Mouse (Mus musculus): ENCODE measurements at regions not wholly inside any gene's neighbourhood (a gene's known extent, or its start where the extent isn't known, plus 50 kb on each side); places are given as distances from the start of the nearest gene placed in this dataset.

- Histone ChIP-seq H3K27me3 (ENCODE audit: control insufficient read depth, insufficient read depth, low read length) (no peaks in the 10 kb centered on the region), H3K27ac (ENCODE audit: insufficient read depth, low read length) (no peak overlapping the region), H3K4me3 (replicated peaks; ENCODE audit: insufficient read depth, low read depth, low read length) (no peak overlapping the region), H3K4me1 (ENCODE audit: control insufficient read depth, insufficient read depth, low read length) (no peaks in the 10 kb centered on the region)
- peak; percentile 30 to 82 for DNase-seq
- 20% methylated on average over 2 of the region's 2 CpGs for WGBS
- no peak for TF ChIP-seq POLR2A (IDR thresholded peaks at IDR 0.05; ENCODE audit: borderline replicate concordance, insufficient read depth, low read length)
- TF ChIP-seq CTCF (IDR thresholded peaks at IDR 0.05; ENCODE audit: borderline replicate concordance, insufficient read depth, low read depth, low read length), result no peak
Observed at GRCm38 (mm10) chr14:123120361-123120760, 136.5 kb upstream of the Tmtc4 start.

DNA sequence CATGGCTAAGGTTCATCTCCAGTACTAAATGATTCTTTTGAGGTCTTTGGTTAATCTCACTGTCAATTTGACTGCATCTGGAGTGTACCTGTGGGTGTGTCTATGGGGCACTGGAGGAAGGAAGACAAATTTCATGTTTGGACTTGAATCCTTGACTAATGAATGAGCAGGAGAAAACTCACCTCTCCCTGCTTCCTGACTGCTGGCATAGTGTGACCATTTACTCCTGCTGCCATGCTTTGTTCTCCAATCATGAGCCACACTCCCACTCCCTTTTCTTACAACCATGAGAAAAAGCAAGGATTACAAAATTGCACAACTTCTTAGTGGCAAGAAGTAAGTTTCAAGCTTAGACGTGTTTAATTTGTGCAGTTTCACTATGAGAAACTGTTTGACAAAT lies 132.5 kb upstream of the Tmtc4 start:
- H3K4me1 ChIP-seq (ENCODE audit: control insufficient read depth, insufficient read depth, low read length), result no peaks in the 10 kb centered on the region
- H3K27ac ChIP-seq (ENCODE audit: insufficient read depth, low read length), result no peak overlapping the region
- no peaks in the 10 kb centered on the region for H3K27me3 ChIP-seq (ENCODE audit: control insufficient read depth, insufficient read depth, low read length)
- H3K4me3 ChIP-seq (replicated peaks; ENCODE audit: insufficient read depth, low read depth, low read length), result no peak overlapping the region
- 90% methylated on average over 1 of the region's 1 CpGs for WGBS
- no peak for DNase-seq
- no peak for TF ChIP-seq CTCF (IDR thresholded peaks at IDR 0.05; ENCODE audit: borderline replicate concordance, insufficient read depth, low read depth, low read length)
- no peak for TF ChIP-seq POLR2A (IDR thresholded peaks at IDR 0.05; ENCODE audit: borderline replicate concordance, insufficient read depth, low read length)

GRCm38 (mm10) chr14:123110533-123110932 lies 126.7 kb upstream of the Tmtc4 start:
- TF ChIP-seq POLR2A (IDR thresholded peaks at IDR 0.05; ENCODE audit: borderline replicate concordance, insufficient read depth, low read length), result no peak
- no peak for TF ChIP-seq CTCF (IDR thresholded peaks at IDR 0.05; ENCODE audit: borderline replicate concordance, insufficient read depth, low read depth, low read length)
- H3K4me1 ChIP-seq (ENCODE audit: control insufficient read depth, insufficient read depth, low read length), result no peaks in the 10 kb centered on the region; the same call in 1 of the 2 replicates
- no peak overlapping the region for H3K4me3 ChIP-seq (replicated peaks; ENCODE audit: insufficient read depth, low read depth, low read length)
- H3K27me3 ChIP-seq (ENCODE audit: control insufficient read depth, insufficient read depth, low read length), result no peaks in the 10 kb centered on the region
- 0 out of 2 replicates have a peak overlapping the region, but pooled peaks have one; percentile 53 for H3K27ac ChIP-seq (ENCODE audit: insufficient read depth, low read length)
- no peak for DNase-seq
- WGBS, result 88% methylated on average over 2 of the region's 2 CpGs

DNA sequence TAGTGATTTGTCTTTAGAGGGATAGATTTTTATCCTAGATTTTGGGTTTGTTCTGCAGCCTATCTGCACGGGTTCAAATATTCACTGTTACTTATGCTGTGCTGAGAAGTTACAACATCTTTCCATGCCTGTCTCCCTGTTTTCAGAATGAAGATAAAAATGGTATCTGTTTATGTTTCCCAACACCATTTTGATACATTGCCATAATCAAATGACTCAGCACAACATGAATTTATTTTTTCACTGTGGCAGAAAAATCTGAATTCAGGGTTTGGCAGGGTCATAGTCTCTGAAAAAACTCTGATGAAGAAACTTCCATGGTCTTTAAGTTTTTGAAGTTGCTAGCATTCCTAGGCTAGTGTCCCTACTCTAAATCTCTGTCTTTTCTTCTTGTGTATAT lies 116.5 kb upstream of the Tmtc4 start:
- 86% methylated on average over 1 of the region's 1 CpGs for WGBS

GRCm38 (mm10) chr14:123096086-123096485 lies 112.3 kb upstream of the Tmtc4 start:
- no peak for DNase-seq
- Histone ChIP-seq H3K27ac (ENCODE audit: insufficient read depth, low read length) (no peak overlapping the region), H3K4me1 (ENCODE audit: control insufficient read depth, insufficient read depth, low read length) (no peaks in the 10 kb centered on the region), H3K27me3 (ENCODE audit: control insufficient read depth, insufficient read depth, low read length) (no peaks in the 10 kb centered on the region), H3K4me3 (replicated peaks; ENCODE audit: insufficient read depth, low read depth, low read length) (no peak overlapping the region)
- 76% methylated on average over 2 of the region's 2 CpGs for WGBS
- TF ChIP-seq CTCF (IDR thresholded peaks at IDR 0.05; ENCODE audit: borderline replicate concordance, insufficient read depth, low read depth, low read length), result no peak
- no peak for TF ChIP-seq POLR2A (IDR thresholded peaks at IDR 0.05; ENCODE audit: borderline replicate concordance, insufficient read depth, low read length)

More for the DNA sequence above, 116.5 kb upstream of the Tmtc4 start:
- no peaks in the 10 kb centered on the region for H3K4me1 ChIP-seq (ENCODE audit: control insufficient read depth, insufficient read depth, low read length)
- TF ChIP-seq POLR2A (IDR thresholded peaks at IDR 0.05; ENCODE audit: borderline replicate concordance, insufficient read depth, low read length), result no peak
- no peak for TF ChIP-seq CTCF (IDR thresholded peaks at IDR 0.05; ENCODE audit: borderline replicate concordance, insufficient read depth, low read depth, low read length)
- no peaks in the 10 kb centered on the region for H3K27me3 ChIP-seq (ENCODE audit: control insufficient read depth, insufficient read depth, low read length)
- no peak overlapping the region for H3K27ac ChIP-seq (ENCODE audit: insufficient read depth, low read length)
- DNase-seq, result no peak
- no peak overlapping the region for H3K4me3 ChIP-seq (replicated peaks; ENCODE audit: insufficient read depth, low read depth, low read length)

- Histone ChIP-seq H3K4me3 (replicated peaks; ENCODE audit: insufficient read depth, low read depth, low read length) (no peak overlapping the region), H3K27ac (ENCODE audit: insufficient read depth, low read length) (no peak overlapping the region), H3K4me1 (ENCODE audit: control insufficient read depth, insufficient read depth, low read length) (no peaks in the 10 kb centered on the region), H3K27me3 (ENCODE audit: control insufficient read depth, insufficient read depth, low read length) (no peaks in the 10 kb centered on the region)
- WGBS, result 45% methylated on average over 1 of the region's 1 CpGs
- no peak for DNase-seq
- TF ChIP-seq POLR2A (IDR thresholded peaks at IDR 0.05; ENCODE audit: borderline replicate concordance, insufficient read depth, low read length), result no peak
- TF ChIP-seq CTCF (IDR thresholded peaks at IDR 0.05; ENCODE audit: borderline replicate concordance, insufficient read depth, low read depth, low read length), result no peak
Observed at GRCm38 (mm10) chr14:123082065-123082464, 98.2 kb upstream of the Tmtc4 start.

DNA sequence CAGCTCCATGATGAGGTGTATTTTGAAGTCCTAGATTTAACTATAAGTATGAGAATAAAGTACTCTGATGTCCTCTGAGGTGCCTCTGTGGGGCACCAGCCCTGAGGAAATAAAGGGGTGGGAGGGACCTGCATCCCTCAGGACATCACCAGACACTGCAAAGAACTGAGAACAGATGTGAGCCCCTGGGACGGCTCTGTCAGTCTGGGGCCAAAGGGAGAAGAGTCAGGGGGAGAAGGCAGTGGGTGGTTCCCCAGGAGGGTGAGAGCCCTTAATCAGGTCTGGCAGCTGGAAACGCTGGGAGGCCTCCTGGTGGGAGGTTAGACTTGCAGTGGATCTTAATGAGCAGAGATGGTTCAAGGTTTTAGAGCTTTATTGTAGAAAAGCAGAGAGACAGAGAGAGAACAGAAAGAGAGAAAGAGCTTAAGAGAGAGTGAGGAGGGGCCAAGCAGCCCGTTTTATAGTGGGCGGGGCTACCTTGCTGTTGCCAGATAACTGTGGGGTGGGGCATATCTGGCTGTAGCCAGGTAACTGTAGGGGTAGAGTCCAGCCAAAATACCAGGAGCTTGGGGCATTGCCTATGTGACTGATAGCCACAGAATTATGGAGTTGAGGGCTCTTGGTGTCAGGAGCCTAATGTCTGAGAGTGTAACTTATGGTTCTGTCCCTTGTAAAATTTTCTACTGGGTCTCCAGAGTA lies 97.3 kb upstream of the Tmtc4 start:
- Histone ChIP-seq H3K4me3 (replicated peaks; ENCODE audit: insufficient read depth, low read depth, low read length) (no peak overlapping the region), H3K4me1 (ENCODE audit: control insufficient read depth, insufficient read depth, low read length) (no peaks in the 10 kb centered on the region), H3K27ac (ENCODE audit: insufficient read depth, low read length) (no peak overlapping the region), H3K27me3 (ENCODE audit: control insufficient read depth, insufficient read depth, low read length) (no peaks in the 10 kb centered on the region)
- 43% methylated on average over 4 of the region's 4 CpGs for WGBS
- TF ChIP-seq POLR2A (IDR thresholded peaks at IDR 0.05; ENCODE audit: borderline replicate concordance, insufficient read depth, low read length), result no peak
- TF ChIP-seq CTCF (IDR thresholded peaks at IDR 0.05; ENCODE audit: borderline replicate concordance, insufficient read depth, low read depth, low read length), result no peak
- no peak for DNase-seq

DNA sequence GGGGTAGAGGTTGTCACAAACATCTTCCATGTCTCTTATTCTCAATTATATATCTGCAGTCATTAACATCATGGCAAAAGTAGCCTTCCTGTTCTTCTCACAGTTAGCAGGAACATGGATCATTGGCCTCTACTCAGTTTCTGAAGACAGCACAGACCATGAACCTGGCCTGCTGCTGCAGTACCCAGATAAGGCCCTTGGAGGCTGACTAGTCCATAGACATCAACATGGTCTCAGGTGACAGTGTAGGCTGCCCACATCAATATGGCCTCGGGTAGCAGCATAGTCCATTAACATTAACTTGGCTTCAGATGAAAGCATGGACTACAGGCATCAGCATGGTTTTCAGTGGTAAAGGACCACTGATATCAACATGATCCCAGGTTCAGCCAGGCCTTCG lies 95.9 kb upstream of the Tmtc4 start:
- no peak for DNase-seq
- H3K4me3 ChIP-seq (replicated peaks; ENCODE audit: insufficient read depth, low read depth, low read length), result no peak overlapping the region
- H3K27ac ChIP-seq (ENCODE audit: insufficient read depth, low read length), result no peak overlapping the region
- 84% methylated on average over 2 of the region's 2 CpGs for WGBS
- TF ChIP-seq POLR2A (IDR thresholded peaks at IDR 0.05; ENCODE audit: borderline replicate concordance, insufficient read depth, low read length) (no peak), CTCF (IDR thresholded peaks at IDR 0.05; ENCODE audit: borderline replicate concordance, insufficient read depth, low read depth, low read length) (no peak)
- no peaks in the 10 kb centered on the region for H3K4me1 ChIP-seq (ENCODE audit: control insufficient read depth, insufficient read depth, low read length)
- no peaks in the 10 kb centered on the region for H3K27me3 ChIP-seq (ENCODE audit: control insufficient read depth, insufficient read depth, low read length)
